Comparison of ENCODE assay signal across 30 mouse cellular contexts in the genomic region with DNA sequence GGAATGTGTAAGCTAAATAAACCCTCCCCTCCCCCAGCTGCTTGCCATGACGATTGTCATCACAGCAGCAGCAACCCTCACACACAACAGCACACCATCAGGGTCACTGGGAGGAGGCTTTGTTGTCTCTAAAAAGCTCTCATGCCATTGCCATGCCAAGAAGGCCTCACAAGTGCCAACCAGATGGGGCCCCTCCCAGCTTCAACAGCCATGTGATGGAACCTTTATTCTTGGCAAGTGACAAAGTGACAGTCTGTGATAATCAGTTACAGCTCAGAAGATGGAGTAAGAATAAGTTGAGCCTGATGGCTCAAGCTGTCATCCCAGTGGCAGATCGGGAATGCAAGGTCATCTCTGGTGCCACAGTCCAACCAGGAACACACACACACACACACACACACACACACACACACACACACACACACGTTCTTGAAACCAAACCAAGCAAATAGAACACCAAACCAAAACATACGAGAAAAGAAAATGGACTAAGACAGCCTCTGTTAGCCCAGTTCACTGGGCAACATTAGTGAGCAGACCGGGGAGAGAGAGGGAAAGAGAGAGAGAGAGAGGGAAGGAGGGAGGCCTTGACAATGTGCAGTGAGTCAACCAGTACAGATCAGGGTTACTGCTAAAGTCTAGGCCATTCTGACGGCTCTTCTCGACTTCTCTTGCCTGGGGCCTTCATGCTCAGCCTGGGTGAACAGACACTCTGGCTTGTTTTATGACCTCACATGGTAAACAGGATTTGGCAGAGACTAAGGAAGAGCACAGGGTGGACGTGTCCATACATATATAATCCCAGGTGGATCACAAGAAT. TPM values are rescaled to one million over a fixed set of nuclear protein-coding genes. Genes with fewer than 3 reads are reported as not detected.
A peak's percentile ranks its signal among the peaks of the same experiment; 100 is the strongest.
DNase-seq lines count a peak whose midpoint lies in the region; ATAC-seq lines count a peak whose summit lies in the region.
"Had no signal": no experiment of that assay in that cellular context is flagged by ENCODE, and none has a peak within 500 bp of the region (broad histone marks: within the 10 kb centered on the region; RNA-seq: fewer than 3 reads in every experiment).

No protein-coding gene starts in this region.

- H3K4me1 ChIP-seq in forebrain, embryonic 14.5 days (ENCODE audit: control insufficient read depth, insufficient read depth, low read length), result 0 out of 2 replicates have a peak, but pooled peaks cover 3% of the 10 kb centered on the region
- H3K4me1 ChIP-seq in forebrain, embryonic 15.5 days, result peaks cover 10% of the 10 kb centered on the region

- WGBS in forebrain, embryonic 14.5 days, result 80% methylated on average over 8 of the region's 8 CpGs
- 78% methylated on average over 8 of the region's 8 CpGs for WGBS in forebrain, embryonic 15.5 days

- peak; percentile 44 for DNase-seq in forebrain, embryonic 14.5 days (ENCODE audit: low spot score)
- DNase-seq in lung, postnatal 10 days, result peak; percentile 71
- no peak for DNase-seq in lung, postnatal 25 days (ENCODE audit: low spot score)
- DNase-seq in adrenal gland, postnatal 25 days, result peak; percentile 47
- DNase-seq in kidney, postnatal 25 days, result no peak
- DNase-seq: B cell, adult 2 months; cerebellum, adult 8-10 months; gastrocnemius, adult 2 months; kidney, adult 11 months; kidney, postnatal 4 days; right cerebral cortex, adult 18-20 months; right cerebral cortex, postnatal 4 days; thymus, postnatal 25 days had no signal

- no peak overlapping the region for H3K4me3 ChIP-seq in forebrain, embryonic 14.5 days (ENCODE audit: low read depth, low read length)
- no peak overlapping the region for H3K4me3 ChIP-seq in forebrain, embryonic 15.5 days
- H3K4me3 ChIP-seq: embryonic facial prominence, embryonic 12.5 days; forebrain, embryonic 12.5 days; gastrocnemius, adult 2 months; heart, embryonic 10.5 days; hindbrain, embryonic 10.5 days; kidney, embryonic 15.5 days; left cerebral cortex, adult 2 months; limb, embryonic 15.5 days; liver, embryonic 15.5 days; megakaryocyte, embryonic 14.5 days; midbrain, embryonic 15.5 days; myocyte; neural tube, embryonic 13.5 days had no signal

- H3K27me3 ChIP-seq in forebrain, embryonic 14.5 days (replicated peaks; ENCODE audit: control insufficient read depth, insufficient read depth, low read length), result no peaks in the 10 kb centered on the region
- no peaks in the 10 kb centered on the region; the same call in 1 of the 2 replicates for H3K27me3 ChIP-seq in forebrain, embryonic 15.5 days
- H3K27me3 ChIP-seq: CH12.LX; liver, embryonic 15.5 days; midbrain, embryonic 15.5 days had no signal

- H3K27ac ChIP-seq in forebrain, embryonic 14.5 days (ENCODE audit: low read depth, low read length), result peak overlapping the region; percentile 44; the same call in 1 of the 2 replicates
- no peak overlapping the region for H3K27ac ChIP-seq in forebrain, embryonic 15.5 days (replicated peaks)
- H3K27ac ChIP-seq: embryonic facial prominence, embryonic 12.5 days; forebrain, embryonic 12.5 days; gastrocnemius, adult 2 months; heart, embryonic 10.5 days; hindbrain, embryonic 10.5 days; kidney, embryonic 15.5 days; left cerebral cortex, adult 2 months; limb, embryonic 15.5 days; liver, embryonic 15.5 days; midbrain, embryonic 15.5 days; neural tube, embryonic 13.5 days had no signal

- no peak for ATAC-seq in forebrain, embryonic 14.5 days
- ATAC-seq in forebrain, embryonic 15.5 days (replicated peaks), result no peak
- ATAC-seq in megakaryocyte-erythroid progenitor cell, adult 5-6 weeks (replicated peaks; ENCODE audit: low FRiP score, low TSS enrichment, poor library complexity, severe bottlenecking), result peak; percentile 15; the same call in 1 of the 2 replicates
- ATAC-seq: midbrain, embryonic 15.5 days had no signal

- 0 out of 2 replicates have a peak, but pooled peaks cover 11% of the 10 kb centered on the region for H3K36me3 ChIP-seq in forebrain, embryonic 14.5 days (ENCODE audit: control insufficient read depth, insufficient read depth, low read length)
- H3K36me3 ChIP-seq in forebrain, embryonic 15.5 days, result no peaks in the 10 kb centered on the region; the same call in 1 of the 2 replicates
- H3K36me3 ChIP-seq: midbrain, embryonic 15.5 days had no signal

- no peaks in the 10 kb centered on the region for H3K9me3 ChIP-seq in forebrain, embryonic 14.5 days (replicated peaks; ENCODE audit: control insufficient read depth, low read length)
- no peaks in the 10 kb centered on the region for H3K9me3 ChIP-seq in forebrain, embryonic 15.5 days
- H3K9me3 ChIP-seq: embryonic facial prominence, embryonic 12.5 days; forebrain, embryonic 12.5 days; G1E; heart, embryonic 10.5 days; hindbrain, embryonic 10.5 days; kidney, embryonic 15.5 days; limb, embryonic 15.5 days; liver, embryonic 15.5 days; midbrain, embryonic 15.5 days; neural tube, embryonic 13.5 days had no signal

- no peak overlapping the region for H3K9ac ChIP-seq in forebrain, embryonic 14.5 days (ENCODE audit: low read length)
- H3K9ac ChIP-seq in forebrain, embryonic 15.5 days (replicated peaks), result no peak overlapping the region
- H3K9ac ChIP-seq: embryonic facial prominence, embryonic 12.5 days; forebrain, embryonic 12.5 days; kidney, embryonic 15.5 days; limb, embryonic 15.5 days; liver, embryonic 15.5 days; midbrain, embryonic 15.5 days; neural tube, embryonic 13.5 days had no signal

- no peak overlapping the region for H3K4me2 ChIP-seq in forebrain, embryonic 14.5 days (ENCODE audit: low read length)
- H3K4me2 ChIP-seq in forebrain, embryonic 15.5 days (replicated peaks), result no peak overlapping the region
- H3K4me2 ChIP-seq: embryonic facial prominence, embryonic 12.5 days; forebrain, embryonic 12.5 days; kidney, embryonic 15.5 days; limb, embryonic 15.5 days; liver, embryonic 15.5 days; midbrain, embryonic 15.5 days; neural tube, embryonic 13.5 days had no signal

RNA-seq across cellular contexts. Expression of gene Flt3l, which starts 3.9 kb away (rescaled TPM):
- 0.61 and 1.3 TPM in 2 replicates for polyA plus RNA-seq in forebrain, embryonic 14.5 days (2014; fragmentation: Nextera tagmentation; extraction: Ambion mirVana)
- 1.6 and 2.1 TPM in 2 replicates for polyA plus RNA-seq in forebrain, embryonic 15.5 days (2015; fragmentation: Nextera tagmentation; extraction: Ambion mirVana)
- total RNA-seq in adrenal gland, postnatal 25 days (2021), result 29.1 and 32.1 TPM in 2 replicates
- total RNA-seq in megakaryocyte-erythroid progenitor cell, adult 5-6 weeks (2014; fragmentation: Nextera tagmentation), result 35.8 and 48.2 TPM in 2 replicates
- total RNA-seq in megakaryocyte-erythroid progenitor cell, adult 5-6 weeks (2017), result 8.5 and 23.5 TPM in 2 replicates

RNA-seq across cellular contexts. Expression of gene Gm45713, which starts 4.1 kb away (rescaled TPM):
- 0.22 and 0.88 TPM in 2 replicates for polyA plus RNA-seq in forebrain, embryonic 14.5 days (2014; fragmentation: Nextera tagmentation; extraction: Ambion mirVana)
- polyA plus RNA-seq in forebrain, embryonic 15.5 days (2015; fragmentation: Nextera tagmentation; extraction: Ambion mirVana), result 0.15 TPM in 1 of 2 replicates, not detected in the other
- total RNA-seq in adrenal gland, postnatal 25 days (2021), result not detected in 2 replicates
- total RNA-seq in megakaryocyte-erythroid progenitor cell, adult 5-6 weeks (2014; fragmentation: Nextera tagmentation), result not detected in 2 replicates
- total RNA-seq in megakaryocyte-erythroid progenitor cell, adult 5-6 weeks (2017), result 0.61 TPM in 1 of 2 replicates, not detected in the other
- total RNA-seq: left cerebral cortex, adult 2 months; left cerebral cortex, postnatal 36 days had no signal
- polyA plus RNA-seq: kidney, embryonic 15.5 days; limb, embryonic 15.5 days; liver, embryonic 15.5 days; midbrain, embryonic 15.5 days had no signal

RNA-seq across cellular contexts. Expression of gene Rpl13a, which starts 11.6 kb away (rescaled TPM):
- polyA plus RNA-seq in forebrain, embryonic 14.5 days (2014; fragmentation: Nextera tagmentation; extraction: Ambion mirVana), result 1,037 and 1,253 TPM in 2 replicates
- 890 and 969 TPM in 2 replicates for polyA plus RNA-seq in forebrain, embryonic 15.5 days (2015; fragmentation: Nextera tagmentation; extraction: Ambion mirVana)
- total RNA-seq in adrenal gland, postnatal 25 days (2021), result 1,469 and 1,540 TPM in 2 replicates
- total RNA-seq in megakaryocyte-erythroid progenitor cell, adult 5-6 weeks (2014; fragmentation: Nextera tagmentation), result 4,705 and 4,844 TPM in 2 replicates
- 4,178 and 4,889 TPM in 2 replicates for total RNA-seq in megakaryocyte-erythroid progenitor cell, adult 5-6 weeks (2017)

RNA-seq across cellular contexts. Expression of gene Pih1d1, which starts 14.0 kb away (rescaled TPM):
- 101 and 108 TPM in 2 replicates for polyA plus RNA-seq in forebrain, embryonic 14.5 days (2014; fragmentation: Nextera tagmentation; extraction: Ambion mirVana)
- 96.0 and 96.9 TPM in 2 replicates for polyA plus RNA-seq in forebrain, embryonic 15.5 days (2015; fragmentation: Nextera tagmentation; extraction: Ambion mirVana)
- total RNA-seq in adrenal gland, postnatal 25 days (2021), result 61.7 and 74.3 TPM in 2 replicates
- total RNA-seq in megakaryocyte-erythroid progenitor cell, adult 5-6 weeks (2014; fragmentation: Nextera tagmentation), result 135 and 148 TPM in 2 replicates
- total RNA-seq in megakaryocyte-erythroid progenitor cell, adult 5-6 weeks (2017), result 39.0 and 61.3 TPM in 2 replicates

RNA-seq across cellular contexts. Expression of gene Aldh16a1, which starts 14.3 kb away (rescaled TPM):
- polyA plus RNA-seq in forebrain, embryonic 14.5 days (2014; fragmentation: Nextera tagmentation; extraction: Ambion mirVana), result 24.4 and 26.8 TPM in 2 replicates
- 25.6 and 30.8 TPM in 2 replicates for polyA plus RNA-seq in forebrain, embryonic 15.5 days (2015; fragmentation: Nextera tagmentation; extraction: Ambion mirVana)
- total RNA-seq in adrenal gland, postnatal 25 days (2021), result 79.2 and 106 TPM in 2 replicates
- 69.0 and 84.8 TPM in 2 replicates for total RNA-seq in megakaryocyte-erythroid progenitor cell, adult 5-6 weeks (2014; fragmentation: Nextera tagmentation)
- total RNA-seq in megakaryocyte-erythroid progenitor cell, adult 5-6 weeks (2017), result 19.1 and 22.1 TPM in 2 replicates

Comparison
In these comparisons a context has a peak if more than half of its experiments do, and no peak if none do; other contexts are left out.
1. DNase-seq: peak in forebrain, embryonic 14.5 days (single experiment), lung, postnatal 10 days (single experiment) and adrenal gland, postnatal 25 days (single experiment); none in lung, postnatal 25 days (single experiment) and kidney, postnatal 25 days (0 of 2).